Mouse (Mus musculus): ENCODE data around the gene Tnrc6b. TPM values are rescaled to one million over a fixed set of nuclear protein-coding genes. Genes with fewer than 3 reads are reported as not detected.

Tnrc6b gene
- polyA plus RNA-seq, 1 experiment from 2014 or later, result 26.8 TPM

DNA sequence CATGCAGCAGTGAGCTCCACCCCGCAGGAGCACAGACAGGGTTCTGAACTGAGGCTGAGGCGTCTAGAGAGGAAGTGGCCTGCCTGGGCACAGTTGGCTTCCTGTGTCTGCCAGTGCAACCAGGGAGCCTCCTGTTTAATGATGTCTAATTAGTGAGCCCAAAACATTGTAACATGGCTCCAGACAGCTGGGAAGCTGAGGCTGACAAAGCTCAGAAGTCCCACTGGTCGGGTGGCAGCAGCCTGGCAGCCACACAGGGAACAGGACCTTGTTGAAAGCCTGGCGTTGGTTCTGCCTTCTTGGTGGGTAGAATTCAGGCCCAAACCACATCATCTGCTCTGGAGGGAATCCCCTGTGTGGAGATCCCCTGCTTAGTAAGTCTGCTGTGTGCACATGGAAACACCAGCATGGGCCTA, 29.6 kb upstream of the Tnrc6b start:
- ATAC-seq, result no peak
- Histone ChIP-seq H3K27ac (ENCODE audit: low read depth, low read length) (no peak overlapping the region), H3K4me1 (ENCODE audit: control insufficient read depth, insufficient read depth, low read depth, low read length) (peaks cover 29% of the 10 kb centered on the region), H3K4me2 (ENCODE audit: low read length) (no peak overlapping the region), H3K4me3 (ENCODE audit: low read length) (no peak overlapping the region), H3K36me3 (ENCODE audit: control insufficient read depth, insufficient read depth, low read length) (no peaks in the 10 kb centered on the region), H3K9ac (ENCODE audit: low read depth, low read length) (no peak overlapping the region), H3K9me3 (ENCODE audit: control insufficient read depth, low read length) (no peaks in the 10 kb centered on the region), H3K27me3 (replicated peaks; ENCODE audit: control insufficient read depth, insufficient read depth, low read length) (no peaks in the 10 kb centered on the region)
- WGBS, result 57% methylated on average over 4 of the region's 4 CpGs

GRCm38 (mm10) chr15:80682343-80682742, 28.8 kb upstream of the Tnrc6b start:
- no peak overlapping the region for H3K9ac ChIP-seq (ENCODE audit: low read depth, low read length)
- H3K4me3 ChIP-seq (ENCODE audit: low read length), result no peak overlapping the region
- no peak overlapping the region for H3K4me2 ChIP-seq (ENCODE audit: low read length)
- H3K27me3 ChIP-seq (replicated peaks; ENCODE audit: control insufficient read depth, insufficient read depth, low read length), result no peaks in the 10 kb centered on the region
- no peaks in the 10 kb centered on the region for H3K9me3 ChIP-seq (ENCODE audit: control insufficient read depth, low read length)
- 79% methylated on average over 8 of the region's 8 CpGs for WGBS
- peaks cover 29% of the 10 kb centered on the region for H3K4me1 ChIP-seq (ENCODE audit: control insufficient read depth, insufficient read depth, low read depth, low read length)
- no peak for ATAC-seq
- H3K27ac ChIP-seq (ENCODE audit: low read depth, low read length), result no peak overlapping the region
- no peaks in the 10 kb centered on the region for H3K36me3 ChIP-seq (ENCODE audit: control insufficient read depth, insufficient read depth, low read length)

DNA sequence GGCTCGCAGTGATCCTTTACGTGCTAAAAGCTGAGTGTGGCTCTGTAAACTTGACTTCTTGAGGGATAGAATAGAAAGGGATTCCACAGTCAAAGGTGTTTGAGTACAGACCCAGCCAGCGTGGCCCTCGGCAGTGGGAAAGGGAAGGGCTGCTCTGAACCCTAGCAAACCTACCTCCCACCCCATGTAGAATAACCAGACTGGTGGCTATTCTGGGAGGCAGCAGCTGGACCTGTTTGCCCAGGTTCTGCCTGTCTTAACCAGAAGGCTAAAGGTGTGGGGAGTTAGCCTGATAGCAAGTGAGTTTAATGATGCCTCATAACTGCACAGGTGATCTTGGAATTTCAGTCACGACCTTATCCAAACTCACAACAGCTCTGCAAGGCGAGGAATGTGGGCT, 28.0 kb upstream of the Tnrc6b start:
- Histone ChIP-seq H3K4me2 (ENCODE audit: low read length) (no peak overlapping the region), H3K36me3 (ENCODE audit: control insufficient read depth, insufficient read depth, low read length) (no peaks in the 10 kb centered on the region), H3K27me3 (replicated peaks; ENCODE audit: control insufficient read depth, insufficient read depth, low read length) (no peaks in the 10 kb centered on the region), H3K4me3 (ENCODE audit: low read length) (no peak overlapping the region), H3K27ac (ENCODE audit: low read depth, low read length) (no peak overlapping the region), H3K9me3 (ENCODE audit: control insufficient read depth, low read length) (no peaks in the 10 kb centered on the region), H3K4me1 (ENCODE audit: control insufficient read depth, insufficient read depth, low read depth, low read length) (peaks cover 29% of the 10 kb centered on the region), H3K9ac (ENCODE audit: low read depth, low read length) (no peak overlapping the region)
- 95% methylated on average over 6 of the region's 6 CpGs for WGBS
- no peak for ATAC-seq

DNA sequence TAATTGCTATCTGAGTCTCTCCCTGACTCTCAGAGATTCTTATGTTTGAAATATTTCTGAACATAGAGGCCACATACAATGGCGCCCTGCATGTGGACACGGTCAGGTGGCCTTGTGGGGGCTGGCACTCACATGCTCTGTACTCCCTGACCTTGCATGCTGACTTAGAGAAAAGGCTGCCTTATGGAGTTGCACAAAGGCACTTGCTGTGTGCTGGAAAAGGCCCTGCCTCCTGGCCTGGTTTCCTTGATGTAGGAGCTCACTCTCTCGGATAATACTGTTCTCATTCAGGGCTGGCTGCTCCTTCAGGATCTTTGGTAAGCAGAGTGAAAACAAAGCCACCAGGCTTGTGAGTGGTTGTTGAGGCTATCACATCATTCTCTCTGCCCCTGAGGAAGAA, 27.1 kb upstream of the Tnrc6b start:
- Histone ChIP-seq H3K27ac (ENCODE audit: low read depth, low read length) (0 out of 2 replicates have a peak overlapping the region, but pooled peaks have one; percentile 1), H3K4me1 (ENCODE audit: control insufficient read depth, insufficient read depth, low read depth, low read length) (peaks cover 29% of the 10 kb centered on the region), H3K4me3 (ENCODE audit: low read length) (no peak overlapping the region), H3K9ac (ENCODE audit: low read depth, low read length) (no peak overlapping the region), H3K27me3 (replicated peaks; ENCODE audit: control insufficient read depth, insufficient read depth, low read length) (no peaks in the 10 kb centered on the region), H3K4me2 (ENCODE audit: low read length) (no peak overlapping the region), H3K36me3 (ENCODE audit: control insufficient read depth, insufficient read depth, low read length) (no peaks in the 10 kb centered on the region), H3K9me3 (ENCODE audit: control insufficient read depth, low read length) (no peaks in the 10 kb centered on the region)
- WGBS, result 44% methylated on average over 3 of the region's 3 CpGs
- ATAC-seq, result peak; percentile 35; the same call in 1 of the 2 replicates

- no peaks in the 10 kb centered on the region for H3K36me3 ChIP-seq (ENCODE audit: control insufficient read depth, insufficient read depth, low read length)
- H3K4me3 ChIP-seq (ENCODE audit: low read length), result no peak overlapping the region
- H3K9me3 ChIP-seq (ENCODE audit: control insufficient read depth, low read length), result no peaks in the 10 kb centered on the region
- H3K27ac ChIP-seq (ENCODE audit: low read depth, low read length), result peak overlapping the region; percentile 31
- ATAC-seq, result no peak; the same call in none of the 2 replicates
- H3K4me2 ChIP-seq (ENCODE audit: low read length), result no peak overlapping the region; the same call in 1 of the 2 replicates
- no peaks in the 10 kb centered on the region for H3K27me3 ChIP-seq (replicated peaks; ENCODE audit: control insufficient read depth, insufficient read depth, low read length)
- 20% methylated on average over 8 of the region's 8 CpGs for WGBS
- peaks cover 22% of the 10 kb centered on the region for H3K4me1 ChIP-seq (ENCODE audit: control insufficient read depth, insufficient read depth, low read depth, low read length)
- 0 out of 2 replicates have a peak overlapping the region, but pooled peaks have one; percentile 8 for H3K9ac ChIP-seq (ENCODE audit: low read depth, low read length)
Observed at GRCm38 (mm10) chr15:80684786-80685602, 26.1 kb upstream of the Tnrc6b start.

GRCm38 (mm10) chr15:80685603-80685895, 25.6 kb upstream of the Tnrc6b start:
- H3K27ac ChIP-seq (ENCODE audit: low read depth, low read length), result peak overlapping the region; percentile 31

GRCm38 (mm10) chr15:80688536-80688935, 22.6 kb upstream of the Tnrc6b start:
- 80% methylated on average over 7 of the region's 7 CpGs for WGBS
- no peak overlapping the region for H3K4me2 ChIP-seq (ENCODE audit: low read length)

More at GRCm38 (mm10) chr15:80685603-80685895, 25.6 kb upstream of the Tnrc6b start:
- Histone ChIP-seq H3K27me3 (replicated peaks; ENCODE audit: control insufficient read depth, insufficient read depth, low read length) (no peaks in the 10 kb centered on the region), H3K9me3 (ENCODE audit: control insufficient read depth, low read length) (no peaks in the 10 kb centered on the region), H3K4me3 (ENCODE audit: low read length) (no peak overlapping the region), H3K36me3 (ENCODE audit: control insufficient read depth, insufficient read depth, low read length) (no peaks in the 10 kb centered on the region), H3K4me1 (ENCODE audit: control insufficient read depth, insufficient read depth, low read depth, low read length) (peaks cover 17% of the 10 kb centered on the region), H3K9ac (ENCODE audit: low read depth, low read length) (0 out of 2 replicates have a peak overlapping the region, but pooled peaks have one; percentile 8), H3K4me2 (ENCODE audit: low read length) (peak overlapping the region; percentile 12; the same call in 1 of the 2 replicates)
- WGBS, result 27% methylated on average over 7 of the region's 7 CpGs
- ATAC-seq, result peak; percentile 72

DNA sequence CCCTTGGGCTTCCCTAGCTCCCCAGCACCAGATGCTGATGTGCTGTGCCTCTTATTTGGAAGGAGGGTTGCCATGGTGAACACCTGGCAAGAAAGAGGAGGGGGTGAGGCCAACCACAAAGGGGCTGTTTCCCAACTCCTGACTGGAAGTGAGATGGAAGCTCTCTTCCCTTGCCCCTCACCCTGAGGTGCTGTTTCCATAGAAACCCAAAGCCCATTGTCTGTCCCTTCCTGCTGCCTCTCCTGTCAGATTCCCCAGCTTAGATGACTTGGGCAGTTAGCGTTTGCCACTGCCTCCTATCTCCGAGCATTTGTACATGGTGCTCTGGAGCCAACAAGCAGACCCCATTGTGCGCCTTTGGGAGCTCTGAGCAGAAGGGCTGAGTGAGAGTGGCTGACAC, 17.6 kb upstream of the Tnrc6b start:
- Histone ChIP-seq H3K4me2 (ENCODE audit: low read length) (no peak overlapping the region), H3K27ac (ENCODE audit: low read depth, low read length) (no peak overlapping the region), H3K4me3 (ENCODE audit: low read length) (no peak overlapping the region), H3K27me3 (replicated peaks; ENCODE audit: control insufficient read depth, insufficient read depth, low read length) (no peaks in the 10 kb centered on the region), H3K9ac (ENCODE audit: low read depth, low read length) (0 out of 2 replicates have a peak overlapping the region, but pooled peaks have one; percentile 10), H3K36me3 (ENCODE audit: control insufficient read depth, insufficient read depth, low read length) (no peaks in the 10 kb centered on the region), H3K4me1 (ENCODE audit: control insufficient read depth, insufficient read depth, low read depth, low read length) (peaks cover 15% of the 10 kb centered on the region), H3K9me3 (ENCODE audit: control insufficient read depth, low read length) (no peaks in the 10 kb centered on the region)
- no peak; the same call in 1 of the 2 replicates for ATAC-seq
- 23% methylated on average over 3 of the region's 3 CpGs for WGBS

More at GRCm38 (mm10) chr15:80688536-80688935, 22.6 kb upstream of the Tnrc6b start:
- no peak overlapping the region for H3K4me3 ChIP-seq (ENCODE audit: low read length)
- H3K27me3 ChIP-seq (replicated peaks; ENCODE audit: control insufficient read depth, insufficient read depth, low read length), result no peaks in the 10 kb centered on the region
- no peak for ATAC-seq
- no peaks in the 10 kb centered on the region for H3K9me3 ChIP-seq (ENCODE audit: control insufficient read depth, low read length)
- no peak overlapping the region for H3K27ac ChIP-seq (ENCODE audit: low read depth, low read length)
- peaks cover 19% of the 10 kb centered on the region for H3K4me1 ChIP-seq (ENCODE audit: control insufficient read depth, insufficient read depth, low read depth, low read length)
- H3K9ac ChIP-seq (ENCODE audit: low read depth, low read length), result no peak overlapping the region
- H3K36me3 ChIP-seq (ENCODE audit: control insufficient read depth, insufficient read depth, low read length), result no peaks in the 10 kb centered on the region

DNA sequence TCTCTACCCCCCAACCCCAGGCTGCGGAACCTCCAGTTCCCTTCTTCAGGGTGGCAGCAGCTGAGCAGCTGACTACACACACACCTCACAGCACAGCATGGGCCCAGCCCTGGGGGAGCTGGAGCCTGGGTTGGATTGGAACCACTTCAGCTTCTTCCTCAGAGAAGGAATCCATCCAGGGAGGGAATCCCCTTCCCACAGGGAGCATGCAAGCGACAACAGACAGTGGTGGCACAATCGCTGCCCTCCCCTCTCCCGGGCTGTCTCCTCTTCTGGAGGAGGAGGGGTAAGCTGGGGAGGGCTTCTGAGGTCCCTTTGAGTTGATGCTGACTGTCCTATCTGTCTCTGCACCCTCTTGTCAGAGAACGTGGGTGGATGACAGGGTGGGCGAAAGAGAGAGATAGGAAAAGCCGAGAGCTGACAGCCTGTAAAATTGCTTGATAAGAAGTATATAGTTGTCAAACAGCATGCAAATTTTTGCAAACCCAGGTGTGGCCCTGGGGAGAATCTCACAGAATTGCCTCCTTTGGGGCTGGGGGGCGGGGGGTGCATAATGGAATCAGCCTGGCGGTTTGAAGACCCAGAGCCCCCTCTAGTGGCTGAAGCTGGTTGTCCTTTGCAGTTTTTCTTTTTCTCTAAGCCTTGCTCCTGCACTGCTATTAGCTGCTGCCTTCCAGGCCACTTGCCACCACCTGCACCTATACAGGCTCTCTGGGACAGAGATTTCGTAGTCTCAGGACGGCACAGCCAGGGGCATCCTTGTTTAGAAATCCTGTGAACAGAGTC, 16.8 kb upstream of the Tnrc6b start:
- H3K27ac ChIP-seq (ENCODE audit: low read depth, low read length), result peak overlapping the region; percentile 21; the same call in 1 of the 2 replicates
- peak overlapping the region; percentile 51 for H3K9ac ChIP-seq (ENCODE audit: low read depth, low read length)

More for the DNA sequence above, 16.8 kb upstream of the Tnrc6b start:
- Histone ChIP-seq H3K36me3 (ENCODE audit: control insufficient read depth, insufficient read depth, low read length) (no peaks in the 10 kb centered on the region), H3K9me3 (ENCODE audit: control insufficient read depth, low read length) (no peaks in the 10 kb centered on the region), H3K4me2 (ENCODE audit: low read length) (peak overlapping the region; percentile 50), H3K4me3 (ENCODE audit: low read length) (0 out of 2 replicates have a peak overlapping the region, but pooled peaks have one; percentile 5), H3K4me1 (ENCODE audit: control insufficient read depth, insufficient read depth, low read depth, low read length) (peaks cover 15% of the 10 kb centered on the region), H3K27me3 (replicated peaks; ENCODE audit: control insufficient read depth, insufficient read depth, low read length) (no peaks in the 10 kb centered on the region)
- ATAC-seq, result peak; percentile 73
- 20% methylated on average over 11 of the region's 11 CpGs for WGBS
